Mouse (Mus musculus): ENCODE data around the gene Wasf2. TPM values are rescaled to one million over a fixed set of nuclear protein-coding genes. Genes with fewer than 3 reads are reported as not detected.
A peak's percentile ranks its signal among the peaks of the same experiment; 100 is the strongest.

Wasf2 gene
- polyA plus RNA-seq, 1 experiment, result 8.8 TPM

DNA sequence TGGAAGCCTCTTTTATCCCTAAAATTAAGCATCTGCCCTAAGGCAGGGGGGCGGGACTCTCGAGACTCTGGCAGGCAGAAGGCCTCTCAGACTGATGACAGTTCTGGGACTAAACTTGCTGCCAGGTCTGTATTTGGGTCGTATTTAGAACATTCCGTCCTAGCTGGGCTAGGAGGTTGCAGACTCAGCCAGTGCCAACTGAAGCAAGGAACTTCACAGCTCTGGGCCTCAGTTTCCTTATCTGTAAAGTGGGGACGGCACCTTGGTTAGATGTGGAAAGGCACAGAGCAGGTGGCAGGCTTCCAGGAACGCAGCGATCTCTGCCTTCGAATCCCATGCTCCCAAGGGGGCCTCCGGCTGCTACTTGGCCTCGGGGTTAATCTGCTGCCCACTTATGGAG is 95.8 kb downstream of the Wasf2 start:
- no peak for TF ChIP-seq GATA1 (IDR thresholded peaks at IDR 0.05; ENCODE audit: low read length)
- TF ChIP-seq TAL1 (IDR thresholded peaks at IDR 0.05; ENCODE audit: low read length), result no peak
- Histone ChIP-seq H3K9me3 (ENCODE audit: control insufficient read depth, low read length) (no peaks in the 10 kb centered on the region), H3K36me3 (ENCODE audit: control insufficient read depth) (no peaks in the 10 kb centered on the region), H3K4me3 (replicated peaks) (no peak overlapping the region), H3K4me1 (ENCODE audit: control insufficient read depth) (no peaks in the 10 kb centered on the region; the same call in 1 of the 2 replicates), H3K27me3 (ENCODE audit: control insufficient read depth) (peaks cover 41% of the 10 kb centered on the region)

DNA sequence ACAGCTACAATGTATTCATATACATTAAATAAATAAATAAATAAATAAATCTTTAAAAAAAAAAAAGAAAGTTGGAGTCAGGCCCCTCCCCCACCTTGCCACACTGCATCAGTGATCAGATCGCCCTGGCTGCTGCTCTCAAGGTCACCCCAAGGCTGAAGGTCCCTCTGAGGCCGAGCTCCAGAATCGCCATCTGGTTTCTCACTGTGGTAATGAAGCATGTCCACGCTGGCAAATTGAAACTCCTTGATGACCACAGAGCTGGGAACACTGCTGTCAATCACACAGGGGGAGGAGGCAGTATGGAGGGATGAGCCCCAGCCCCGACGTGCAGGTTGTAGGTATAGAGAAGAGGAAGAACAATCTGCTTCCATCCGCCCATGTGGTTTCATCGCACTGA is 97.3 kb downstream of the Wasf2 start:
- Histone ChIP-seq H3K9me3 (ENCODE audit: control insufficient read depth, low read length) (no peaks in the 10 kb centered on the region), H3K4me3 (replicated peaks) (no peak overlapping the region), H3K27me3 (ENCODE audit: control insufficient read depth) (peaks cover 25% of the 10 kb centered on the region), H3K4me1 (ENCODE audit: control insufficient read depth) (no peaks in the 10 kb centered on the region), H3K36me3 (ENCODE audit: control insufficient read depth) (no peaks in the 10 kb centered on the region)
- TF ChIP-seq GATA1 (IDR thresholded peaks at IDR 0.05; ENCODE audit: low read length) (no peak), TAL1 (IDR thresholded peaks at IDR 0.05; ENCODE audit: low read length) (no peak)

- no peaks in the 10 kb centered on the region for H3K36me3 ChIP-seq (ENCODE audit: control insufficient read depth)
- H3K4me3 ChIP-seq (replicated peaks), result no peak overlapping the region
- H3K9me3 ChIP-seq (ENCODE audit: control insufficient read depth, low read length), result no peaks in the 10 kb centered on the region
- no peaks in the 10 kb centered on the region for H3K4me1 ChIP-seq (ENCODE audit: control insufficient read depth)
- peaks cover 8% of the 10 kb centered on the region for H3K27me3 ChIP-seq (ENCODE audit: control insufficient read depth)
- TF ChIP-seq GATA1 (IDR thresholded peaks at IDR 0.05; ENCODE audit: low read length) (no peak), TAL1 (IDR thresholded peaks at IDR 0.05; ENCODE audit: low read length) (no peak)
Measured at GRCm38 (mm10) chr4:133229582-133229981, 99.3 kb downstream of the Wasf2 start.

GRCm38 (mm10) chr4:133233285-133233976 is 103.1 kb downstream of the Wasf2 start:
- no peaks in the 10 kb centered on the region for H3K9me3 ChIP-seq (ENCODE audit: control insufficient read depth, low read length)
- no peaks in the 10 kb centered on the region for H3K36me3 ChIP-seq (ENCODE audit: control insufficient read depth)
- TF ChIP-seq GATA1 (IDR thresholded peaks at IDR 0.05; ENCODE audit: low read length), result no peak
- no peak for TF ChIP-seq TAL1 (IDR thresholded peaks at IDR 0.05; ENCODE audit: low read length)
- peaks cover 2% of the 10 kb centered on the region; the same call in 1 of the 2 replicates for H3K27me3 ChIP-seq (ENCODE audit: control insufficient read depth)
- peaks cover 4% of the 10 kb centered on the region for H3K4me1 ChIP-seq (ENCODE audit: control insufficient read depth)
- H3K4me3 ChIP-seq (replicated peaks), result no peak overlapping the region

DNA sequence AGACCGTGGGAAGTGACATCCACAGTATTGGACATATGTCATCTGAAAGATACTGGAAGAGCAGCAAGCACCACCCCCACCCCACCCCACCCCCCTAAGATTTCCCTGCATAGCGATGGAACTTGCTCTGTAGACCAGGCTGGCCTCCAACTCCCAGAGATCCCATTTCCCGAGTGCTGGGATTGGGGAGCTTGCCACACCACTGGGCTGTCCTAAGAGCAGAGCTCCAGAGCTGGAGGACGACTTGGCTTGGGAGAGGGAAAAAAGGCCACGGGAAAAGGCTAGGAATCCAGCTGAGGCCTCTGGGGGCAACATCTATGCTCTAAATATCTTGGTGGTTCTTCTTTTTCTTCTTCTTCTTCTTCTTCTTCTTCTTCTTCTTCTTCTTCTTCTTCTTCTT is 104.5 kb downstream of the Wasf2 start:
- Histone ChIP-seq H3K4me1 (ENCODE audit: control insufficient read depth) (peaks cover 8% of the 10 kb centered on the region), H3K27me3 (ENCODE audit: control insufficient read depth) (peaks cover 2% of the 10 kb centered on the region; the same call in 1 of the 2 replicates), H3K9me3 (ENCODE audit: control insufficient read depth, low read length) (no peaks in the 10 kb centered on the region), H3K36me3 (ENCODE audit: control insufficient read depth) (no peaks in the 10 kb centered on the region), H3K4me3 (replicated peaks) (no peak overlapping the region)
- TF ChIP-seq GATA1 (IDR thresholded peaks at IDR 0.05; ENCODE audit: low read length), result no peak
- no peak for TF ChIP-seq TAL1 (IDR thresholded peaks at IDR 0.05; ENCODE audit: low read length)

DNA sequence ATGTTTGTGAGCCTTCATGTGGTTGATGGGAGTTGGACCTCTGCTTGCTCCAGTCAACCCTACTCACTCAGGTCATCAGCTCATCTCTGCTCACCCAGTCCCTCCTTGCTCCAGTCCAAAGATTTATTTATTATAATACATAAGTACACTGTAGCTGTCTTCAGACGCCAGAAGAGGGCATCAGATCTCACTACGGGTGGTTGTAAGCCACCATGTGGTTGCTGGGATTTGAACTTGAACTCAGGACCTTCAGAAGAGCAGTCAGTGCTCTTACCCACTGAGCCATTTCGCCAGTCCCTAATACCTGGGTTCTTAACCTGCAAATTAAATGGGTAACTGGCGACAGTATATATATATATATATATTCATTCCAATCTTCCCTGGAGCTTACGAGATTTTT is 105.1 kb downstream of the Wasf2 start:
- H3K27me3 ChIP-seq (ENCODE audit: control insufficient read depth), result peaks cover 2% of the 10 kb centered on the region; the same call in 1 of the 2 replicates
- TF ChIP-seq GATA1 (IDR thresholded peaks at IDR 0.05; ENCODE audit: low read length) (no peak), TAL1 (IDR thresholded peaks at IDR 0.05; ENCODE audit: low read length) (no peak)
- peaks cover 14% of the 10 kb centered on the region for H3K4me1 ChIP-seq (ENCODE audit: control insufficient read depth)
- no peaks in the 10 kb centered on the region for H3K36me3 ChIP-seq (ENCODE audit: control insufficient read depth)
- H3K4me3 ChIP-seq (replicated peaks), result no peak overlapping the region
- H3K9me3 ChIP-seq (ENCODE audit: control insufficient read depth, low read length), result no peaks in the 10 kb centered on the region

DNA sequence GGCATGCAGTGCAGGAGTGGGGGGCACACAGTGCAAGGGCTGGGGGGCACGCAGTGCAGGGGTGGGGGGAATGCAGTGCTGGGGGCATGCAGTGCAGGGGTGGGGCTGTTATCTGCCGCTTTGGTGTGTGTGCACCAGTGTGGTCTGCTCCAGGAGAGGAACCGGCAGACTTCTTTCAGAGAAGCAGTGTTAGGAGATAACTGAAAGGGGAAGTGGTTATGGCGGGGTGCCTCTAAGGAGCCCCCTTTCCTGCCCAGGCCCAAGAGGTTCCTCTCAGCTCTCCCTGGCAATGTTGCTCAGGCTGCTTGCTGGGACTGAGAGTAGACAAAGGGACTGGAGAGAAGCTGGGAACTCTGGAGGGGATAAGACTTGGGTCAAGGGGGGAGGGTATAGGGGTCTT is 107.6 kb downstream of the Wasf2 start:
- no peaks in the 10 kb centered on the region for H3K9me3 ChIP-seq (ENCODE audit: control insufficient read depth, low read length)
- peaks cover 39% of the 10 kb centered on the region for H3K4me1 ChIP-seq (ENCODE audit: control insufficient read depth)
- TF ChIP-seq TAL1 (IDR thresholded peaks at IDR 0.05; ENCODE audit: low read length) (no peak), GATA1 (IDR thresholded peaks at IDR 0.05; ENCODE audit: low read length) (no peak)
- H3K27me3 ChIP-seq (ENCODE audit: control insufficient read depth), result peaks cover 7% of the 10 kb centered on the region
- H3K36me3 ChIP-seq (ENCODE audit: control insufficient read depth), result no peaks in the 10 kb centered on the region
- no peak overlapping the region for H3K4me3 ChIP-seq (replicated peaks)

- Histone ChIP-seq H3K9me3 (ENCODE audit: control insufficient read depth, low read length) (no peaks in the 10 kb centered on the region), H3K27me3 (ENCODE audit: control insufficient read depth) (peaks cover 12% of the 10 kb centered on the region), H3K36me3 (ENCODE audit: control insufficient read depth) (no peaks in the 10 kb centered on the region), H3K4me3 (replicated peaks) (peak within 1 kb of the TSS; percentile 78), H3K4me1 (ENCODE audit: control insufficient read depth) (peaks cover 63% of the 10 kb centered on the region)
- no peak for TF ChIP-seq GATA1 (IDR thresholded peaks at IDR 0.05; ENCODE audit: low read length)
Measured at GRCm38 (mm10) chr4:133240490-133240921, 110.2 kb downstream of the Wasf2 start, which contains the start of gene Map3k6. Map3k6 (plus strand) TSS chr4:133240818.

- Histone ChIP-seq H3K4me3 (replicated peaks) (peak overlapping the region; percentile 78), H3K36me3 (ENCODE audit: control insufficient read depth) (no peaks in the 10 kb centered on the region), H3K27me3 (ENCODE audit: control insufficient read depth) (peaks cover 10% of the 10 kb centered on the region), H3K4me1 (ENCODE audit: control insufficient read depth) (peaks cover 70% of the 10 kb centered on the region), H3K9me3 (ENCODE audit: control insufficient read depth, low read length) (no peaks in the 10 kb centered on the region)
- TF ChIP-seq GATA1 (IDR thresholded peaks at IDR 0.05; ENCODE audit: low read length) (no peak), TAL1 (IDR thresholded peaks at IDR 0.05; ENCODE audit: low read length) (no peak)
Measured at GRCm38 (mm10) chr4:133240934-133241908, 110.9 kb downstream of the Wasf2 start.

Data from erythroblast, embryonic 14.5 days (primary cell).